Mouse (Mus musculus): ENCODE measurements around the gene Tmem164. TPM values are rescaled to one million over a fixed set of nuclear protein-coding genes. Genes with fewer than 3 reads are reported as not detected.

Tmem164 gene
- polyA plus RNA-seq, 1 experiment from 2014 or later = 84.0 TPM

- H3K36me3 ChIP-seq = no peaks in the 10 kb centered on the region
- WGBS = 48% methylated on average over 9 of the region's 9 CpGs
- no peak overlapping the region for H3K4me2 ChIP-seq (replicated peaks)
- H3K4me1 ChIP-seq = no peaks in the 10 kb centered on the region
- H3K27me3 ChIP-seq = no peaks in the 10 kb centered on the region
- ATAC-seq (ENCODE audit: insufficient number of reproducible peaks, insufficient read depth, low FRiP score, low TSS enrichment) = no peak
- H3K9ac ChIP-seq = no peak overlapping the region
- no peak overlapping the region for H3K27ac ChIP-seq
- no peaks in the 10 kb centered on the region for H3K9me3 ChIP-seq
- no peak overlapping the region for H3K4me3 ChIP-seq
Measured at GRCm38 (mm10) chrX:142808411-142808810, 127.2 kb downstream of the Tmem164 start.

DNA sequence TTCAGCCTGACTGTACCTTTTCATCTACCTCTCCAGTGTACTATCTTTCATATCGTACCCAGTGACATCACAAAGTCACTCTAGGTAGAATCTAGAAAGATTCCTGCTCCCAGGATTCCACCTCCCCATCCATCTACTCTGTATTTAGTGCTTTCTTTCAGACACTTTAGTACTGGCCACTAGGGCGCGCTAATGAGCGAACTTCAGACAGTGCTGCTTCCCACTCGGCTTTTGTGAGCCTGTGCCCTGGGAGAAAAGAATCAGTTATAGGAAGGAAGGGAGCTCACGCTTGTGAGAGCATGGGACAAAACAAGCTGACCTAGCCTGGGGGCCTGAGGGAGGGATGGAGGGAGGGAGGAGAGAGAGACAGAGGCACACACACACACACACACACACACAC lies 131.9 kb downstream of the Tmem164 start:
- Histone ChIP-seq H3K4me3 (no peak overlapping the region), H3K4me2 (replicated peaks) (no peak overlapping the region), H3K27ac (no peak overlapping the region), H3K9ac (no peak overlapping the region), H3K27me3 (no peaks in the 10 kb centered on the region), H3K36me3 (no peaks in the 10 kb centered on the region), H3K4me1 (peaks cover 2% of the 10 kb centered on the region; the same call in 1 of the 2 replicates), H3K9me3 (no peaks in the 10 kb centered on the region)
- 22% methylated on average over 6 of the region's 6 CpGs for WGBS
- no peak for ATAC-seq (ENCODE audit: insufficient number of reproducible peaks, insufficient read depth, low FRiP score, low TSS enrichment)

- no peak overlapping the region for H3K4me2 ChIP-seq (replicated peaks)
- H3K9me3 ChIP-seq = no peaks in the 10 kb centered on the region
- H3K4me1 ChIP-seq = peaks cover 2% of the 10 kb centered on the region; the same call in 1 of the 2 replicates
- H3K4me3 ChIP-seq = no peak overlapping the region
- 0 out of 2 replicates have a peak, but pooled peaks cover 3% of the 10 kb centered on the region for H3K27me3 ChIP-seq
- no peak overlapping the region for H3K9ac ChIP-seq
- H3K27ac ChIP-seq = no peak overlapping the region
- 43% methylated on average over 10 of the region's 10 CpGs for WGBS
- no peak for ATAC-seq (ENCODE audit: insufficient number of reproducible peaks, insufficient read depth, low FRiP score, low TSS enrichment)
- no peaks in the 10 kb centered on the region for H3K36me3 ChIP-seq
Measured at GRCm38 (mm10) chrX:142818057-142818682, 137.0 kb downstream of the Tmem164 start.

DNA sequence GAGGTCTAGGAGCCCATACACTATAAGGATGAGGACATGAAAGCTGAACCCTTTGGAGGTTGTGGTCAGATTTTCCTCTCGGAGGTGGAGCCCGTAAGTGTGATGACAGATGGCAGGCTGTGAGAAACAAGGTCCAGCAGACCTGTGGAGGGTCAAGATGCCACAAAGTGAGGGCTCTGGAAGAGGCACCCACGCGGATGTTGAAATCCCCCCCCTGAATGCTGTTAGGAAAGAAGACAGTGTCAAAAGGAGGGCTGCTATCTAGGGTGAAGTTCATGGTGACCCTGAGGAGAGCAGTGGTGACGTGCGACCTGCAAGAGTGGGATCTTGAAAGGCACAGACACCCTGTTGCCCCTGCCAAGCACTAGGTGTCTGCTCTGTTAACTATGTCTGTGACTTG lies 140.0 kb downstream of the Tmem164 start:
- H3K4me1 ChIP-seq = no peaks in the 10 kb centered on the region; the same call in 1 of the 2 replicates
- H3K9me3 ChIP-seq = no peaks in the 10 kb centered on the region
- H3K27me3 ChIP-seq = 0 out of 2 replicates have a peak, but pooled peaks cover 3% of the 10 kb centered on the region
- WGBS = 78% methylated on average over 6 of the region's 6 CpGs
- H3K4me2 ChIP-seq (replicated peaks) = no peak overlapping the region
- no peak for ATAC-seq (ENCODE audit: insufficient number of reproducible peaks, insufficient read depth, low FRiP score, low TSS enrichment)
- H3K9ac ChIP-seq = no peak overlapping the region
- no peak overlapping the region for H3K27ac ChIP-seq
- no peaks in the 10 kb centered on the region for H3K36me3 ChIP-seq
- no peak overlapping the region for H3K4me3 ChIP-seq

DNA sequence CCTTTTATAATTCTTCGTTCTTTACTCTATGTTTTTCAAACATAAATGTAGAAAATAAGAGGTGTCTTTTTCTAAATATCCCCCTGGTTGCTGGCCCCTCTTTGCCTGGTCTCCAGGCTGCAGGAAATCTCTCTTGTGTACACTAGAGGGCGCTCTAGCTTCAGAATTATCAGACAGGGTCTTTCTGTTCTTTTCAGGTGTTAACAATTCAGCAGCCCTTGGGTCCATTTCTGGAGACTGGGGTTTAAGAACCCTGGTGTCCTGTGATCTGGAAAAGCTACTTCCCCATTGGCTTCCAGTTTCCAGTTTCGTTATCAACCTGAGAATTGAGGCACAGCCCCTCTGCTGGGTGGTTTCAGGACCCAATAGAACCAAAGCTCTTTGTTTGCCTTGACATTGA lies 140.6 kb downstream of the Tmem164 start:
- Histone ChIP-seq H3K9ac (no peak overlapping the region), H3K4me3 (no peak overlapping the region), H3K4me1 (no peaks in the 10 kb centered on the region; the same call in 1 of the 2 replicates), H3K4me2 (replicated peaks) (no peak overlapping the region), H3K9me3 (no peaks in the 10 kb centered on the region), H3K36me3 (no peaks in the 10 kb centered on the region), H3K27me3 (0 out of 2 replicates have a peak, but pooled peaks cover 3% of the 10 kb centered on the region), H3K27ac (no peak overlapping the region)
- 33% methylated on average over 3 of the region's 3 CpGs for WGBS
- no peak for ATAC-seq (ENCODE audit: insufficient number of reproducible peaks, insufficient read depth, low FRiP score, low TSS enrichment)

GRCm38 (mm10) chrX:142825309-142825708 lies 144.1 kb downstream of the Tmem164 start:
- 80% methylated on average over 1 of the region's 1 CpGs for WGBS

DNA sequence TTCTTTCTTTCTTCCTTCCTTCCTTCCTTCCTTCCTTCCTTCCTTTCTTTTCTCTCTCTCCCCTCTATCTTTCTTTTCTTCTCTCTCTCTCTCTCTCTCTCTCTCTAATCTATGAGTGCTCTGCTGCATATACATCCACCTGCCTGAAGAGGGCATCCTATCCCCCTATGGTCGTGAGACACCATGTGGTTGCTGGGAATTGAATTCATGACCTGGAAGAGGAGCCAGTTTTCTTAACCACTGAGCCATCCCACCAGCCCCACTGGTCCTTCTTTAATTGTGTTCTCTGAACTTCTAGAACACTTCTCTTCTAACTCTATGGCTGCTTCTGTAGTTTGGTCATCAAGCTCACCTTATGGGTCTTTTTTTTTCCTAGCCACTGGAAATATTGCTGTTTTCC lies 146.4 kb downstream of the Tmem164 start:
- 48% methylated on average over 1 of the region's 1 CpGs for WGBS
- H3K36me3 ChIP-seq = no peaks in the 10 kb centered on the region
- H3K4me1 ChIP-seq = no peaks in the 10 kb centered on the region; the same call in 1 of the 2 replicates
- H3K4me2 ChIP-seq (replicated peaks) = no peak overlapping the region
- no peak for ATAC-seq (ENCODE audit: insufficient number of reproducible peaks, insufficient read depth, low FRiP score, low TSS enrichment)
- H3K27ac ChIP-seq = no peak overlapping the region
- H3K27me3 ChIP-seq = no peaks in the 10 kb centered on the region
- H3K9me3 ChIP-seq = no peaks in the 10 kb centered on the region
- H3K4me3 ChIP-seq = no peak overlapping the region
- no peak overlapping the region for H3K9ac ChIP-seq

More at GRCm38 (mm10) chrX:142825309-142825708, 144.1 kb downstream of the Tmem164 start:
- Histone ChIP-seq H3K4me3 (no peak overlapping the region), H3K4me2 (replicated peaks) (no peak overlapping the region), H3K9ac (no peak overlapping the region), H3K9me3 (no peaks in the 10 kb centered on the region), H3K4me1 (no peaks in the 10 kb centered on the region; the same call in 1 of the 2 replicates), H3K27ac (no peak overlapping the region), H3K27me3 (0 out of 2 replicates have a peak, but pooled peaks cover 3% of the 10 kb centered on the region), H3K36me3 (no peaks in the 10 kb centered on the region)
- ATAC-seq (ENCODE audit: insufficient number of reproducible peaks, insufficient read depth, low FRiP score, low TSS enrichment) = no peak

GRCm38 (mm10) chrX:142828184-142828908 lies 147.1 kb downstream of the Tmem164 start:
- Histone ChIP-seq H3K36me3 (no peaks in the 10 kb centered on the region), H3K9ac (no peak overlapping the region), H3K27me3 (no peaks in the 10 kb centered on the region; the same call in 1 of the 2 replicates), H3K4me1 (no peaks in the 10 kb centered on the region; the same call in 1 of the 2 replicates), H3K4me2 (replicated peaks) (no peak overlapping the region), H3K27ac (no peak overlapping the region), H3K4me3 (no peak overlapping the region), H3K9me3 (no peaks in the 10 kb centered on the region)
- no peak for ATAC-seq (ENCODE audit: insufficient number of reproducible peaks, insufficient read depth, low FRiP score, low TSS enrichment)
- 43% methylated on average over 13 of the region's 13 CpGs for WGBS

GRCm38 (mm10) chrX:142829267-142829666 lies 148.1 kb downstream of the Tmem164 start:
- 73% methylated on average over 2 of the region's 2 CpGs for WGBS
- no peaks in the 10 kb centered on the region; the same call in 1 of the 2 replicates for H3K27me3 ChIP-seq

DNA sequence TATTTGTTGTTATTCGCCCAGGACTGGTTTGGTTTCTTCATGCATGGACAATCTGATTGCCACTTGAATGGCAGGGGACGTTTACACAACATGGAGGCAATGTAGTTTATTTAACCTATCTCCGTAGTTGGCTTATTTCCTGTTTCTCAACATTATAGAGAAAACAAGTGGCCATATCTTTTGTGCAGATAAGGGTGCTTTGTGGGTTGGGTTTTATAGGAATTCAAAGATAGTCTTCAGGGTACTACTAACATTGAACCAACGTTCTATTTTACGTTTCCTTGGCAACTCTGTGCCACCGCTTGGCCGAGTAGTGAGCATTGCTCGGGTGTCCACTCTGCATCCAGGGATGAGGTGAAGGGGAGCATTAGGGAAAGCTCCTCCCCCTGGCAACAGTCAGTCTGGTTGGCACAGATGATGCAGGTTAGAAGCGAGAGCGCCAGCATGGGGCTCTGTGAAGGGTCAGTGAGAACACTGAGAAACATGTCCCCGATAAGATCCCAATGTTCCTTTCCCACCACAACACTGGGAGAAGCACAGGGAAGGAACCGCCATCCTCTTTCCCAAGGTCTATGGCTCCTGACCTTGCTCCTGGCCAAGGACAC lies 148.8 kb downstream of the Tmem164 start:
- Histone ChIP-seq H3K9ac (no peak overlapping the region), H3K27me3 (no peaks in the 10 kb centered on the region; the same call in 1 of the 2 replicates), H3K9me3 (no peaks in the 10 kb centered on the region), H3K4me1 (no peaks in the 10 kb centered on the region; the same call in 1 of the 2 replicates), H3K4me2 (replicated peaks) (no peak overlapping the region), H3K36me3 (no peaks in the 10 kb centered on the region), H3K4me3 (no peak overlapping the region), H3K27ac (no peak overlapping the region)
- WGBS = 83% methylated on average over 12 of the region's 12 CpGs
- no peak for ATAC-seq (ENCODE audit: insufficient number of reproducible peaks, insufficient read depth, low FRiP score, low TSS enrichment)

More at GRCm38 (mm10) chrX:142829267-142829666, 148.1 kb downstream of the Tmem164 start:
- H3K9ac ChIP-seq = no peak overlapping the region
- H3K27ac ChIP-seq = no peak overlapping the region
- no peak overlapping the region for H3K4me2 ChIP-seq (replicated peaks)
- H3K4me3 ChIP-seq = no peak overlapping the region
- no peaks in the 10 kb centered on the region for H3K36me3 ChIP-seq
- no peaks in the 10 kb centered on the region; the same call in 1 of the 2 replicates for H3K4me1 ChIP-seq
- ATAC-seq (ENCODE audit: insufficient number of reproducible peaks, insufficient read depth, low FRiP score, low TSS enrichment) = no peak
- H3K9me3 ChIP-seq = no peaks in the 10 kb centered on the region

- no peak for ATAC-seq (ENCODE audit: insufficient number of reproducible peaks, insufficient read depth, low FRiP score, low TSS enrichment)
- no peaks in the 10 kb centered on the region for H3K36me3 ChIP-seq
- H3K9ac ChIP-seq = no peak overlapping the region
- no peaks in the 10 kb centered on the region; the same call in 1 of the 2 replicates for H3K27me3 ChIP-seq
- H3K9me3 ChIP-seq = no peaks in the 10 kb centered on the region
- H3K4me1 ChIP-seq = no peaks in the 10 kb centered on the region; the same call in 1 of the 2 replicates
- no peak overlapping the region for H3K4me2 ChIP-seq (replicated peaks)
- WGBS = 92% methylated on average over 6 of the region's 6 CpGs
- no peak overlapping the region for H3K27ac ChIP-seq
- no peak overlapping the region for H3K4me3 ChIP-seq
Measured at GRCm38 (mm10) chrX:142830572-142830971, 149.4 kb downstream of the Tmem164 start.

All from embryonic facial prominence, embryonic 12.5 days (tissue).